Mouse (Mus musculus) neutrophil, adult 59 days (primary cell): ENCODE measurements around the gene Gm4985. TPM values are rescaled to one million over a fixed set of nuclear protein-coding genes. Genes with fewer than 3 reads are reported as not detected.

Experiments
- total RNA-seq, 2 experiments: library from RNA; stranded (reverse); gene quantifications; 1 replicate in 1 of 2; 2 replicates in 1 of 2; pipeline ENCODE4 v1.2.4; 2023

Gm4985 gene
- not detected for total RNA-seq

DNA sequence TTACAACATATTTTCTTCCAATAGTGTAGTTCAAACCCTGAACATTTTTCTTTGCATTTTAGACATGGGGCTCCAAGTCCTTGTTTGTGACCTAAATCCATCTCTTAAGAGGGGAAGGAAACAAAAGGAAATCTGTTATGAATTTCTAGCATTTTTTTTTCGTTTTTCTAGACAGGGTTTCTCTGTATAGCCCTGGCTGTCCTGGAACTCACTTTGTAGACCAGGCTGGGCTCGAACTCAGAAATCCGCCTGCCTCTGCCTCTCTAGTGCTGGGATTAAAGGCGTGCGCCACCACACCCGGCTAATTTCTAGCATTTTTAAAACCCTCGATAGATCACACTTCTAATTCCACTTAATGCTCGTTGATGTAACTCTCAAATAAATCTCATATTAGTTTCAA, at the start of gene Gm4985:
TSS of gene Gm4985 (minus strand) at position 101 of the 400 bp plus-strand sequence.

Other genes starting within 250 kb of the Gm4985 start
- not detected for gene Gm4907, start 76.4 kb downstream of the Gm4985 start, total RNA-seq